ENCODE assay signal across 16 mouse cellular contexts in the genomic region with DNA sequence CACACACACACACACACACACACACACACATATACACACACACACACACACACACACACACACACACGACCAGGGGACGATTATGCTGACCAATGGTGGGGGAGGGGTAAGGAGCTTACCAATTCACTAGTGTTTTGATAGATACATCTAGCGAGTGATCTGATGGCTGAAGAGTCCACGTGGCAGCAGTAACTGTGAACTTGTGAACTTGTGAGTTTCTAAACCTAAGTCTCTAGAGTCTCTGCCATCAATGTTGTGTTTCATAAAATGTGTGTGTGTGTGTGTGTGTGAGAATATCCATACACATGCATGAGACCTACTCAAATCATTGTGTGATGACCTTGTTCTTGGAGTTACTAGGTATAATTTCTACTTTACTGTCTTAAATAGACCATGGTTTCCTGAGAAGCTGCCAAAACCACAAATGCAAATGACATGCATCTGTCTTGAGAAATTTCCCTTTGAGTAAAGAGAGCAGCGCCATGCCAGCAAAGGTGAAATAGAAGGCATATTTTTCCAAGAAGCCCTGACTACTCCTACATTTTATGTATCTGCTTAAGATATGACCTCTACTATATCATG.
"Had no signal": no experiment of that assay in that cellular context is flagged by ENCODE, and none has a peak within 500 bp of the region (broad histone marks: within the 10 kb centered on the region; RNA-seq: fewer than 3 reads in every experiment).

No protein-coding gene starts in this region.

- H3K36me3 ChIP-seq: liver, embryonic 13.5 days; midbrain, embryonic 13.5 days; neural tube, embryonic 12.5 days; neural tube, embryonic 15.5 days; stomach, embryonic 15.5 days had no signal

- ATAC-seq: lung, postnatal 0 days; midbrain, embryonic 13.5 days had no signal

- DNase-seq: kidney, postnatal 25 days; layer of hippocampus, postnatal 36 days; liver, embryonic 13.5 days; lung, embryonic 14.5 days; right cerebral cortex, adult 18-20 months; right cerebral cortex, postnatal 14 days; right cerebral cortex, postnatal 4 days; thymus, postnatal 25 days had no signal

- H3K27ac ChIP-seq: kidney, postnatal 0 days; liver, embryonic 13.5 days; macrophage; midbrain, embryonic 13.5 days; neural tube, embryonic 12.5 days; neural tube, embryonic 15.5 days; stomach, embryonic 15.5 days had no signal

- H3K27me3 ChIP-seq: liver, embryonic 13.5 days; midbrain, embryonic 13.5 days; neural tube, embryonic 12.5 days; neural tube, embryonic 15.5 days; stomach, embryonic 15.5 days had no signal

- H3K4me2 ChIP-seq: liver, embryonic 13.5 days; lung, embryonic 14.5 days; midbrain, embryonic 13.5 days; neural tube, embryonic 12.5 days; neural tube, embryonic 15.5 days; stomach, embryonic 15.5 days had no signal

- H3K9me3 ChIP-seq: liver, embryonic 13.5 days; midbrain, embryonic 13.5 days; neural tube, embryonic 12.5 days; neural tube, embryonic 15.5 days; stomach, embryonic 15.5 days had no signal

- H3K9ac ChIP-seq: liver, embryonic 13.5 days; lung, embryonic 14.5 days; midbrain, embryonic 13.5 days; neural tube, embryonic 12.5 days; neural tube, embryonic 15.5 days; stomach, embryonic 15.5 days had no signal

- H3K4me1 ChIP-seq: liver, embryonic 13.5 days; midbrain, embryonic 13.5 days; neural tube, embryonic 12.5 days; neural tube, embryonic 15.5 days; stomach, embryonic 15.5 days had no signal

- H3K4me3 ChIP-seq: left cerebral cortex, adult 2 months; liver, embryonic 13.5 days; midbrain, embryonic 13.5 days; neural tube, embryonic 12.5 days; neural tube, embryonic 15.5 days; stomach, embryonic 15.5 days had no signal
